Mouse (Mus musculus) erythroblast, embryonic 14.5 days (primary cell): ENCODE measurements around the gene Efhc1. TPM values are rescaled to one million over a fixed set of nuclear protein-coding genes. Genes with fewer than 3 reads are reported as not detected.

Experiments used
- H3K27me3 ChIP-seq: 2 replicates; pipeline ENCODE4 v1.6.1; 2012; ENCODE audit warnings: inconsistent platforms; ENCODE audit not compliant: control insufficient read depth
- H3K36me3 ChIP-seq: 2 replicates; pipeline ENCODE4 v1.6.1; 2012; ENCODE audit warnings: mild to moderate bottlenecking, inconsistent platforms; ENCODE audit not compliant: control insufficient read depth
- H3K4me1 ChIP-seq: 2 replicates; pipeline ENCODE4 v1.6.1; 2012; ENCODE audit warnings: inconsistent platforms; ENCODE audit not compliant: control insufficient read depth
- H3K4me3 ChIP-seq: replicated peaks from 2 replicates; pipeline ENCODE3; 2012; ENCODE audit warnings: moderate library complexity, mild to moderate bottlenecking, inconsistent platforms
- H3K9me3 ChIP-seq: 2 replicates; pipeline ENCODE4 v1.6.1; 2012; ENCODE audit warnings: low read length, inconsistent platforms, mixed read lengths; ENCODE audit not compliant: control insufficient read depth
- GATA1 ChIP-seq: IDR thresholded peaks from 2 replicates; pipeline ENCODE4 v1.6.1; 2012; ENCODE audit warnings: low read length, inconsistent platforms, mixed read lengths
- TAL1 ChIP-seq: IDR thresholded peaks from 3 replicates; pipeline ENCODE4 v1.6.1; 2012; ENCODE audit warnings: low read length, inconsistent platforms, mixed read lengths
- polyA plus RNA-seq: library from polyadenylated mRNA; stranded (reverse); fragments of >175 nt; gene quantifications from 2 replicates; pipeline ENCODE4 v1.2.3, GENCODE M21; 2012

The Efhc1 gene
- polyA plus RNA-seq, 1 experiment: not detected

GRCm38 (mm10) chr1:21014463-21014862 lies 63.0 kb downstream of the Efhc1 start:
- H3K4me3 ChIP-seq: no peak overlapping the region
- H3K27me3 ChIP-seq: no peaks in the 10 kb centered on the region
- H3K36me3 ChIP-seq: no peaks in the 10 kb centered on the region; the same call in 1 of the 2 replicates
- no peak for TF ChIP-seq GATA1
- no peaks in the 10 kb centered on the region for H3K9me3 ChIP-seq
- no peaks in the 10 kb centered on the region for H3K4me1 ChIP-seq

- H3K36me3 ChIP-seq: 0 out of 2 replicates have a peak, but pooled peaks cover 2% of the 10 kb centered on the region
- H3K4me3 ChIP-seq: no peak overlapping the region
- no peaks in the 10 kb centered on the region for H3K27me3 ChIP-seq
- TF ChIP-seq TAL1: no peak
- TF ChIP-seq GATA1: no peak
- no peaks in the 10 kb centered on the region for H3K4me1 ChIP-seq
- peaks cover 3% of the 10 kb centered on the region; the same call in 1 of the 2 replicates for H3K9me3 ChIP-seq
Observed at GRCm38 (mm10) chr1:21023101-21023500, 71.7 kb downstream of the Efhc1 start.

GRCm38 (mm10) chr1:21025203-21025602 lies 73.8 kb downstream of the Efhc1 start:
- 0 out of 2 replicates have a peak, but pooled peaks cover 2% of the 10 kb centered on the region for H3K36me3 ChIP-seq
- no peaks in the 10 kb centered on the region for H3K4me1 ChIP-seq
- H3K27me3 ChIP-seq: no peaks in the 10 kb centered on the region
- TF ChIP-seq TAL1 (no peak), GATA1 (no peak)
- H3K9me3 ChIP-seq: peaks cover 3% of the 10 kb centered on the region; the same call in 1 of the 2 replicates
- no peak overlapping the region for H3K4me3 ChIP-seq

GRCm38 (mm10) chr1:21026534-21026933 lies 75.1 kb downstream of the Efhc1 start:
- 0 out of 2 replicates have a peak, but pooled peaks cover 2% of the 10 kb centered on the region for H3K36me3 ChIP-seq
- peaks cover 3% of the 10 kb centered on the region; the same call in 1 of the 2 replicates for H3K9me3 ChIP-seq
- TF ChIP-seq TAL1 (no peak), GATA1 (no peak)
- H3K4me3 ChIP-seq: no peak overlapping the region
- H3K27me3 ChIP-seq: no peaks in the 10 kb centered on the region
- H3K4me1 ChIP-seq: no peaks in the 10 kb centered on the region

- H3K4me3 ChIP-seq: no peak overlapping the region
- TF ChIP-seq GATA1: no peak
- no peak for TF ChIP-seq TAL1
- H3K4me1 ChIP-seq: no peaks in the 10 kb centered on the region
- peaks cover 3% of the 10 kb centered on the region; the same call in 1 of the 2 replicates for H3K9me3 ChIP-seq
- 0 out of 2 replicates have a peak, but pooled peaks cover 2% of the 10 kb centered on the region for H3K36me3 ChIP-seq
- no peaks in the 10 kb centered on the region for H3K27me3 ChIP-seq
Observed at GRCm38 (mm10) chr1:21029000-21029399, 77.6 kb downstream of the Efhc1 start.

GRCm38 (mm10) chr1:21031650-21032049 lies 80.2 kb downstream of the Efhc1 start:
- H3K4me1 ChIP-seq: no peaks in the 10 kb centered on the region
- H3K9me3 ChIP-seq: no peaks in the 10 kb centered on the region
- no peaks in the 10 kb centered on the region for H3K27me3 ChIP-seq
- H3K36me3 ChIP-seq: no peaks in the 10 kb centered on the region
- TF ChIP-seq TAL1 (no peak), GATA1 (no peak)
- H3K4me3 ChIP-seq: no peak overlapping the region

- Histone ChIP-seq H3K4me1 (no peaks in the 10 kb centered on the region), H3K27me3 (no peaks in the 10 kb centered on the region)
- TF ChIP-seq TAL1: no peak
- no peak for TF ChIP-seq GATA1
Observed at GRCm38 (mm10) chr1:21033065-21033791, 81.8 kb downstream of the Efhc1 start.

GRCm38 (mm10) chr1:21033792-21034119 lies 82.3 kb downstream of the Efhc1 start:
- TF ChIP-seq TAL1 (no peak), GATA1 (no peak)
- Histone ChIP-seq H3K9me3 (no peaks in the 10 kb centered on the region), H3K36me3 (no peaks in the 10 kb centered on the region), H3K4me1 (no peaks in the 10 kb centered on the region), H3K4me3 (no peak overlapping the region), H3K27me3 (no peaks in the 10 kb centered on the region)

More at GRCm38 (mm10) chr1:21033065-21033791, 81.8 kb downstream of the Efhc1 start:
- no peaks in the 10 kb centered on the region for H3K36me3 ChIP-seq
- H3K4me3 ChIP-seq: no peak overlapping the region
- H3K9me3 ChIP-seq: no peaks in the 10 kb centered on the region

GRCm38 (mm10) chr1:21035878-21036277 lies 84.5 kb downstream of the Efhc1 start:
- no peaks in the 10 kb centered on the region for H3K9me3 ChIP-seq
- H3K4me1 ChIP-seq: no peaks in the 10 kb centered on the region
- TF ChIP-seq TAL1 (no peak), GATA1 (no peak)
- H3K27me3 ChIP-seq: no peaks in the 10 kb centered on the region
- no peaks in the 10 kb centered on the region for H3K36me3 ChIP-seq
- H3K4me3 ChIP-seq: no peak overlapping the region
